Mouse (Mus musculus) fat pad, adult 2 months (tissue): Measurements from ENCODE around the gene Dld.
A peak's percentile ranks its signal among the peaks of the same experiment; 100 is the strongest.

Source experiments
- DNase-seq: peaks from one replicate; pipeline ENCODE4 v3.0.0-alpha.2; 2011; ENCODE audit warnings: low read depth, low spot score; ENCODE audit errors: extremely low read depth

Gene Dld

GRCm38 (mm10) chr12:31350944-31351928 is at the start of gene Dld:
TSS of gene Dld (minus strand) at chr12:31351453.
- peak; percentile 46 for DNase-seq

DNA sequence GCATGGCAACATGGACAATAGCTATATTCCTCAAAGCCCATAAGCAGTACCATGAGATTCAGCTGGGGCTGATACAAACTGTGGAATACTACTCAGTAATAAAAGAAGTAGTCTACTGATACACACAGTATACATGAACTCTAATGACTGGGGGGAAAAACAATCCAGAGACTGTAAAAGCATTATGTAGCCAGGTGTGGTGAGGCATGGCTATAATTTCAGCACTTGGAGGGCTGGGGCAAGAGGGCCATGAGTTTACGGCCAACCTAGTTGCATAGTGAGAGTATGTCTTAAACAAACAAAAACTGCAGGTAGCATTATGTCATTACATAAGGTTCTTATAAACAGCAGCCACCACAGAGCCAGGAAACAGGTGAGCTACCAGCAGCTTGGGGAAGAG is 49.6 kb upstream of the Dld start:
- no peak for DNase-seq

- DNase-seq, result no peak
Measured at GRCm38 (mm10) chr12:31397709-31398108, 46.5 kb upstream of the Dld start.

DNA sequence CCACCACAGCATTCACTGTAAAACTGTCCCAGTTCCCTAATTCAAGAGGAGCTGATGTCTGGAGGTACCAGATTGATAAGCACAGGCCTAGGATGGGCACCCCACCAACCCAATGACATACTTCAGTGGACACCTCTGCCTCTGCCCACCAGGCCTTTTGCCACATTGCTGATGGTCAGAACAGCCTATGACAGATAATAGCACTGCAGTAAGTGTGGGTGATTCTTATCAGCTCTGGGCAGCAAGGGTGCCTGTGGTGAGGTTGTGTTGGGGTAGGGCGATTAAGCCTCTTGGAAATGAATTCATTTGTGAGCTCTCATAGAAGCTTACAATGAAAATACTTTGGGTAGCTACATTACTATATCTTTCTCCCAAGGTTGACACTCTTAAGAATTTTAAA is 44.6 kb upstream of the Dld start:
- DNase-seq, result no peak

DNA sequence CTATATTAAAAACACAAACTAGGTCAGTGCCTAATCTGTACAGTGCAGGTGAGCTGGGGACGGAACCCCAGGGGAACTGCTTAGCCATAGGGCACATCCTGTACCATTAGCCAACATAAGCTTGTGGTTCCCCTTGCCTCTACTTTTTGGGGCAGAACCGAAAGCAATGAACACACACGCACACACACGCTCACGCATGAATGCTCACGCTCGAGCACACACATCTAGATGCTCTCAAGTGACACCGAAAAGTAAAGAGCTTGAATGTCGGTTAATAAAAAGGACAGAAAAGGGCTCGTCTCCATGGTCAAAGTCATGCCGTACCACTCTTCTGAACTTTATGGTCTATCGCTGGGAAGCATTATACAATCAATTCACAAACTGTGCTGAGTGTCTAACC is 40.4 kb upstream of the Dld start:
- DNase-seq, result no peak

GRCm38 (mm10) chr12:31390571-31390970 is 39.3 kb upstream of the Dld start, which contains the start of gene Slc26a3:
TSS of gene Slc26a3 (plus strand) at chr12:31390871.
- no peak for DNase-seq

GRCm38 (mm10) chr12:31387303-31387702 is 36.0 kb upstream of the Dld start:
- no peak for DNase-seq

DNA sequence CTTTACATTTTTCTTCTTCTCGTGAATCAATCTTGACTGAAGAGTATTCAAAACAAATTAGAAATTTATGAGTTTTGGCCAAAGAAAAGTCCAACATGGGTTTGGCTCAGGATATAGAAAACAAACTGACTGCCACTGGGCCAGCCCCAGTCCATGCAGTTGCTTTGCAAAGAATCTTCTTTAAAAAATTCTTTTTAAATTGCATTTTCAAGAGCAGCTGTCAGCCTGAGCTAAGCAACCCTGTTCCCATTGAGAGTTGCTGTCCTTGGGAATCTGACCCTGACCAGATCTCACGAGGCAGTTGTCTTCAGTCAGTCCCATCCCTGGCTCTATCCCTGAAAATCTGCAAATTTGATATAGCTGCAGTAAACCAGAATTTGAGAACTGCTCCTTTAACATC is 31.2 kb upstream of the Dld start:
- no peak for DNase-seq

- DNase-seq, result no peak
Measured at GRCm38 (mm10) chr12:31380878-31381277, 29.6 kb upstream of the Dld start.

GRCm38 (mm10) chr12:31377241-31377640 is 26.0 kb upstream of the Dld start:
- no peak for DNase-seq

DNA sequence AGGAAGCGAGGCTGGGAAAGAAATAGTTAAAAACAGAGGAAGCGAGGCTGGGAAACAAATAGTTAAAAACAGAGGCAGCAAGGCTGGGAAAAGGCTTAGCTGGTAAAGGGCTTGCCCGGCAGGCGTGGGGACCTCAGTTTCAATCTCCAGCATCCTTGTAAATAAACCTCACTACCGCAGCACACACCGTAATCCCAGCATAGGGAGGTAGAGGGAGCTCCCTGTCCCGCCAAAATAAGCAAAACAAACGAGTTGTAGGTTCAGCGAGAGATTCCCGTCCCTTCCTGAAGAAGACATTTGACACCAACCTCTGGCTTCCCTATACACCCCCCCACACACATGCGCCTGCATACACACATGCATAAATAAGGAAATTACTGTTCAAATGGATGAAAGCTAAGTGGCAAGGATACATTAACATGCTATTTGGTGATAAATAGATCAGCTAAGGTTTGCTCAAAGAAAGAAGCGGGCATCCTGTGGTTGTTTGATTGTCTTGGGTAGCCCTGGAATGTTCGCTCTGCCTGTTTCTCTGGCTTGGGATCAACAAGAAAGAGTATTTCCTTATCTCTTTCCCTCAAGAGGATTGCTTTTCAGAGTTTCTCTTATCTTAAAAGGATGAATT is 25.2 kb upstream of the Dld start:
- DNase-seq, result no peak

GRCm38 (mm10) chr12:31375283-31375615 is 24.0 kb upstream of the Dld start:
- no peak for DNase-seq

DNA sequence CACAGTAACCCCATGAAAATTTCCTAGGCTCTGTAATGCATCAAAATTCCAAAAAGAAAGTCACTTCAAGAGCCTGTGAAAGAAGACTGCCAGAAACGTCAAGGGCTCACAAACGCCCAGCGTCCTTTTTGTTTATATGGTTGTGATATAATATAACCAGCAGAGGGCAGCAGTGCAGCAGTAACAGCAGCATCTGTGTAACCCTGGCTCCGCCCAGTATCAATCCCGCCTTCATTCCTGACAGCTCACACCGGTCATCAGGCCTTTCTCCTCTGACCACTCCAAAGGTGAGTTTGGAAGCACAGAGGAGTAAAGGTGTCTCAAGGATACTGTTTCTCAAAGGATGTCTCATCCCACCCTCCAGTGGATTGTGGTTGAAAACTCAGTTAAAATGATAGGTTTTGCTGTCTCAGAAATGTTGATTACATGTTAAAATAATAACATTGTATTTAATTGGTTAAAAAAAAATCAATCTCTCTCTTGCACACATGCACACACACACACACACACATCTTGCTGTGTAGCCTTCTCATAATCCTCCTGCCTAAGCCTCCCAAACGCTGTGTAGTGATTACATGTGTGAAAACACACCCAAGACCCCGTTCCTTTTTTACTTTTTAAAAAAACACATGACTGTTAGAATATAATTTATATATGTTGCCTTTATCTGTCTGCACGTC is 23.5 kb upstream of the Dld start:
- DNase-seq, result no peak

- DNase-seq, result no peak
Measured at GRCm38 (mm10) chr12:31369656-31370055, 18.4 kb upstream of the Dld start.

GRCm38 (mm10) chr12:31369118-31369517 is 17.9 kb upstream of the Dld start:
- DNase-seq, result no peak

GRCm38 (mm10) chr12:31367721-31368120 is 16.5 kb upstream of the Dld start:
- DNase-seq, result no peak

- no peak for DNase-seq
Measured at GRCm38 (mm10) chr12:31366428-31366827, 15.2 kb upstream of the Dld start.

GRCm38 (mm10) chr12:31350191-31350943 is 886 bp downstream of the Dld start:
- peak; percentile 37 for DNase-seq

DNA sequence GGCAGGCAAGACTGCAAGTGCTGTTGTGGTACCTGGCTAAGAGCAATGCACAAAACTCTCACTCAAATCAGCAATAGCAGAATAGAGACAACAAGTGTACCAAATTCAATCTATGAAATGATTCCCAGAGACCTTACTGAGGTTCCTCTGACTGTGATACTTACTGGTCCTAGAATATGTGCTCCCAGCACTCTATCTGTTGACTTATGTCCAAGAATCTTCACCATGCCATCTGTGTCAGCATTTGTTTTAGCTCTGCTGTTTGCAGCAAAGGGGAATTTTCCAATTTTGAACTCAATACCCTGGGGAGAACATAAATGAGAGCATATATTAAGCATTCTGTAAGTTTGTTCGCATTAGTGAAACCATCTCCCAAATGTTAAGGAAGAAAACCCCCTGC is 18.0 kb downstream of the Dld start:
- no peak for DNase-seq

DNA sequence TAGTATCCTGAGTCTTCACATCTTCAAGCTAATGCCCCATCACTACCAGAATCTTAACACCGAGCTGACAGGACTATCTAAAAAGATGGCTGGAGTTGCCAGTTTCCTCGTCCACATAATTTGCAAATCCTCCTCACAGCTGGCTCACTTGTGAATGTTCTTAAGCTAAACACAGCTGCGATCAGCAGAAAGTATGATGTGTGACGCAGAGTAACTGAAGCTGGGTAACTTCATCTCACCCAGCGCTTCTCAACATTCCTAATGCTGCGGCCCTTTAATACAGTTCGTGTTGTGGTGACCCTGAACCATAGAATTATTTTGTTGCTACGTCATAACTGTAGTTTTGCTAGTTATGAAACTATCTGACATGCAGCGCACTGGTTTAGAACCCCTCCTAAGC is 24.1 kb downstream of the Dld start:
- DNase-seq, result no peak

DNA sequence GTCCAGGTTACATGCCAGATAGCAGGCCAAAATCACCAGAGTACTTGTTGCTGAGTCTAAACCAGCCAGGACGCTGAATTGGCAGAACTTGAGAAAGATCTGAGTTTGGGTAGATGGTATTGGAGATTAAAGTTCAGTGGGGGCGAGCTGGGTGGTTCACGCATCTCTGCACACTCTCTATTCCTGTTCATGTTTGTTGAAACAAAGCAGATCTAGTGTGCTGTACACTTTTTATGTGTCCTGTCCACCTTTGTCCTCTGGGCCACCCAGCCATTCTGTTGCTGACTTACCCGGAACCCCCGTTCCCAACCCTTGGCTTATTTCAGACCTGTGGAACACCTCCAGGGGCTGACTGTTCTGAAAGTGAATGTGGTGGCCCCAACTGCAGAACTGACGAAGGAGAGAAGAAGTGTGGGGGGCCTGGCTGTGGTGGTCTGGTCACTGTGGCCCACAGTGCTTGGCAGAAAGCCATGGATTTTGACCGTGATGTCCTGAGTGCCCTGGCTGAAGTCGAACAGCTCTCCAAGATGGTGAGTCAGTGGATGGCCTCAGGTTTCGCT is 28.0 kb downstream of the Dld start:
- no peak for DNase-seq
